Mouse (Mus musculus): ENCODE results near the gene Gbp7.

DNA sequence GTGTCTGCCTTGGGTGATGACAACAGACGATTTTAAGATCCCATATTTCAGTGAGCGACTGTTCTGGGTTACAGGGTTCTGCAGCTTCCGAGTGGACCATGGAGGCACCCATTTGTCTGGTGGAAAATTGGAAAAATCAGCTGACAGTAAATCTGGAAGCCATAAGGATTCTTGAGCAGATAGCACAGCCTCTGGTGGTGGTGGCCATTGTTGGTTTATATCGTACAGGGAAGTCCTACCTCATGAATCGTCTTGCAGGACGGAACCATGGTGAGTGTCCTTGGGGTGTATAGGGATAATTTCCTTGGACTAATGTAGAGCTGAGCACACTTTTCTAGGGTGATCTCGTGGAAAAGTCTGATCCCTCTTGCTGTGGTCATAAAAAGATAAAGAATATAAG lies 31.5 kb downstream of the Gbp7 start:
- TF ChIP-seq POLR2A (IDR thresholded peaks at IDR 0.05; ENCODE audit: insufficient read depth, low read depth, low read length) (no peak), CTCF (IDR thresholded peaks at IDR 0.05; ENCODE audit: insufficient read depth, low read depth, low read length) (no peak)

All from olfactory bulb, adult 2 months (tissue).